Mouse (Mus musculus) liver, embryonic 14.5 days (tissue): ENCODE results near the gene Fbxo9. TPM values are rescaled to one million over a fixed set of nuclear protein-coding genes. Genes with fewer than 3 reads are reported as not detected.
A peak's percentile ranks its signal among the peaks of the same experiment; 100 is the strongest.

Experiments
- ATAC-seq: fragments of 200-750 bp; cut with Nextera tagmentation; 2 replicates; pipeline ENCODE4 v1.8.0; 2017; ENCODE audit warnings: moderate number of reproducible peaks, mild to moderate bottlenecking, moderate library complexity; ENCODE audit not compliant: insufficient read depth
- DNase-seq, 3 experiments: peaks; one replicate each; pipeline ENCODE4 v3.0.0-alpha.2; 2012 to 2013; ENCODE audit warnings: low read depth in 3 of 3, low spot score in 3 of 3
- H3K27ac ChIP-seq: fragments of 300-500 bp; sonication (generic); 2 replicates; pipeline ENCODE4 v1.5.1; 2014; ENCODE audit warnings: moderate library complexity, mild to moderate bottlenecking, control low read depth, inconsistent platforms
- H3K27me3 ChIP-seq: fragments of 300-500 bp; sonication (generic); 2 replicates; pipeline ENCODE4 v1.6.1; 2014; ENCODE audit warnings: mild to moderate bottlenecking, low read length, moderate library complexity; ENCODE audit not compliant: control insufficient read depth, insufficient read depth
- H3K36me3 ChIP-seq: fragments of 300-500 bp; sonication (generic); replicated peaks from 2 replicates; pipeline ENCODE4 v1.6.1; 2014; ENCODE audit warnings: low read depth; ENCODE audit not compliant: control insufficient read depth, insufficient read depth
- H3K4me1 ChIP-seq, 2 experiments: fragments of 200-500 bp in 1 of 2; fragments of 300-500 bp in 1 of 2; sonication (generic) in 1 of 2; replicated peaks; 2 replicates each; pipeline ENCODE4 v1.6.1; 2012 to 2014; ENCODE audit warnings: antibody characterized with exemption in 1 of 2, inconsistent platforms in 1 of 2, low read length in 1 of 2; ENCODE audit not compliant: control insufficient read depth in 2 of 2, insufficient read depth in 2 of 2
- H3K4me2 ChIP-seq: fragments of 300-500 bp; sonication (generic); 2 replicates; pipeline ENCODE4 v1.6.1; 2014; ENCODE audit warnings: low read depth, mild to moderate bottlenecking, control low read depth, moderate library complexity
- H3K4me3 ChIP-seq, 2 experiments: fragments of 200-500 bp in 1 of 2; fragments of 300-500 bp in 1 of 2; sonication (generic) in 1 of 2; 2 replicates each; pipeline ENCODE4 v1.5.1; 2012 to 2014; ENCODE audit warnings: low read depth in 2 of 2, low read length in 2 of 2, mild to moderate bottlenecking in 2 of 2, control low read depth in 1 of 2, inconsistent platforms in 1 of 2, moderate library complexity in 1 of 2; ENCODE audit not compliant: insufficient read depth in 1 of 2
- H3K9ac ChIP-seq: fragments of 300-500 bp; sonication (generic); replicated peaks from 2 replicates; pipeline ENCODE4 v1.6.1; 2014; ENCODE audit warnings: mild to moderate bottlenecking, control low read depth, moderate library complexity
- H3K9me3 ChIP-seq: fragments of 300-500 bp; sonication (generic); 2 replicates; pipeline ENCODE4 v1.6.1; 2016; ENCODE audit warnings: low read length, mixed read lengths; ENCODE audit not compliant: control insufficient read depth
- CTCF ChIP-seq: IDR thresholded peaks from 2 replicates; pipeline ENCODE4 v1.5.1; 2016; ENCODE audit warnings: antibody characterized with exemption, low read depth, control low read depth
- EP300 ChIP-seq: IDR thresholded peaks from 2 replicates; pipeline ENCODE4 v1.6.1; 2016; ENCODE audit warnings: antibody characterized with exemption, low read depth
- WGBS: fragments of 180-500 bp; shearing (Covaris S2); extraction: QIAGEN DNeasy Blood & Tissue Kit; methylation state at CpG from one replicate; pipeline ENCODE4 v1.1.7; 2014; ENCODE audit not compliant: insufficient replicate concordance; 5-methylcytosine and 5-hydroxymethylcytosine counted together
- polyA plus RNA-seq, 2 experiments: library from polyadenylated mRNA; depleted of rRNA in 1 of 2; stranded (reverse) in 1 of 2; unstranded in 1 of 2; fragments of >200 nt; fragmentation: Nextera tagmentation in 1 of 2; extraction: Ambion mirVana in 1 of 2; gene quantifications; 2 replicates each; pipeline versions ENCODE4 v1.2.1 to v1.2.3; 2012 to 2014

The Fbxo9 gene
- polyA plus RNA-seq, 2 experiments: 68.1 to 78.1 TPM

- Histone ChIP-seq H3K4me2 (no peak overlapping the region), H3K9ac (no peak overlapping the region), H3K27ac (no peak overlapping the region), H3K4me1 (peaks cover 0 to 6% of the 10 kb centered on the region in 2 experiments; a peak in 3 of 4 replicates), H3K4me3 (no peak overlapping the region), H3K9me3 (no peaks in the 10 kb centered on the region), H3K27me3 (no peaks in the 10 kb centered on the region), H3K36me3 (no peaks in the 10 kb centered on the region)
- no peak for ATAC-seq
- 66% methylated on average over 10 of the region's 10 CpGs for WGBS
- TF ChIP-seq CTCF (no peak), EP300 (no peak)
- no peak for DNase-seq
Measured at GRCm38 (mm10) chr9:78064121-78064520, 44.7 kb downstream of the Fbxo9 start.

- Histone ChIP-seq H3K4me1 (peaks cover 0 to 8% of the 10 kb centered on the region in 2 experiments; a peak in 3 of 4 replicates), H3K9me3 (no peaks in the 10 kb centered on the region), H3K4me3 (no peak overlapping the region), H3K4me2 (no peak overlapping the region), H3K27me3 (no peaks in the 10 kb centered on the region), H3K36me3 (no peaks in the 10 kb centered on the region), H3K27ac (no peak overlapping the region), H3K9ac (no peak overlapping the region)
- DNase-seq (no peak), ATAC-seq (no peak)
- TF ChIP-seq EP300 (no peak), CTCF (no peak)
- WGBS: 73% methylated on average over 9 of the region's 9 CpGs
Measured at GRCm38 (mm10) chr9:78062392-78062791, 46.5 kb downstream of the Fbxo9 start.

GRCm38 (mm10) chr9:78059525-78060120, 49.2 kb downstream of the Fbxo9 start:
- TF ChIP-seq CTCF: no peak
- WGBS: 63% methylated on average over 16 of the region's 16 CpGs
- H3K9me3 ChIP-seq: no peaks in the 10 kb centered on the region
- peaks cover 0 to 8% of the 10 kb centered on the region in 2 experiments; a peak in 3 of 4 replicates for H3K4me1 ChIP-seq
- no peak overlapping the region for H3K4me2 ChIP-seq
- no peak overlapping the region for H3K9ac ChIP-seq
- H3K27me3 ChIP-seq: no peaks in the 10 kb centered on the region
- no peak overlapping the region for H3K4me3 ChIP-seq
- H3K27ac ChIP-seq: no peak overlapping the region
- H3K36me3 ChIP-seq: no peaks in the 10 kb centered on the region
- ATAC-seq (peak; percentile 61; the same call in 1 of the 2 replicates), DNase-seq (peak in 1 of 3 experiments; percentile 12)

- no peak for DNase-seq
- WGBS: 77% methylated on average over 3 of the region's 3 CpGs
- no peak for TF ChIP-seq EP300
- TF ChIP-seq CTCF: no peak
Measured at GRCm38 (mm10) chr9:78054298-78054697, 54.6 kb downstream of the Fbxo9 start.

GRCm38 (mm10) chr9:78053821-78054220, 55.0 kb downstream of the Fbxo9 start:
- WGBS: 61% methylated on average over 8 of the region's 8 CpGs
- H3K27ac ChIP-seq: no peak overlapping the region
- ATAC-seq: no peak

More at GRCm38 (mm10) chr9:78054298-78054697, 54.6 kb downstream of the Fbxo9 start:
- H3K27me3 ChIP-seq: no peaks in the 10 kb centered on the region
- peaks cover 0 to 5% of the 10 kb centered on the region in 2 experiments; a peak in 3 of 4 replicates for H3K4me1 ChIP-seq
- H3K27ac ChIP-seq: no peak overlapping the region
- no peak overlapping the region for H3K4me3 ChIP-seq
- no peak overlapping the region for H3K9ac ChIP-seq
- H3K36me3 ChIP-seq: no peaks in the 10 kb centered on the region
- ATAC-seq: no peak
- no peaks in the 10 kb centered on the region for H3K9me3 ChIP-seq
- H3K4me2 ChIP-seq: no peak overlapping the region

More at GRCm38 (mm10) chr9:78053821-78054220, 55.0 kb downstream of the Fbxo9 start:
- Histone ChIP-seq H3K27me3 (no peaks in the 10 kb centered on the region), H3K4me2 (no peak overlapping the region), H3K4me1 (no peaks in the 10 kb centered on the region; a peak in 1 of 4 replicates), H3K36me3 (no peaks in the 10 kb centered on the region), H3K9me3 (no peaks in the 10 kb centered on the region), H3K4me3 (no peak overlapping the region), H3K9ac (no peak overlapping the region)
- no peak for TF ChIP-seq EP300
- no peak for TF ChIP-seq CTCF
- no peak for DNase-seq
